Mouse (Mus musculus) ES-Bruce4 (cell line): Measurements from ENCODE around the gene Slc13a3. TPM values are rescaled to one million over a fixed set of nuclear protein-coding genes. Genes with fewer than 3 reads are reported as not detected.

Source experiments
- H3K27ac ChIP-seq: 2 replicates; pipeline ENCODE4 v1.5.1; 2012; ENCODE audit warnings: low read length, inconsistent platforms; ENCODE audit not compliant: insufficient read depth
- H3K27me3 ChIP-seq: 2 replicates; pipeline ENCODE4 v1.6.1; 2012; ENCODE audit warnings: mild to moderate bottlenecking, low read length, inconsistent platforms; ENCODE audit not compliant: control insufficient read depth, poor library complexity, insufficient read depth, severe bottlenecking
- H3K36me3 ChIP-seq: 2 replicates; pipeline ENCODE4 v1.6.1; 2012; ENCODE audit warnings: inconsistent platforms, mild to moderate bottlenecking, low read length, moderate library complexity; ENCODE audit not compliant: control insufficient read depth, poor library complexity, insufficient read depth, severe bottlenecking
- H3K4me1 ChIP-seq: one replicate; pipeline ENCODE4 v1.8.1; 2011; ENCODE audit warnings: low read length; ENCODE audit not compliant: control insufficient read depth, insufficient read depth
- H3K4me3 ChIP-seq: 2 replicates; pipeline ENCODE4 v1.5.1; 2011; ENCODE audit warnings: low read depth, mild to moderate bottlenecking, low read length
- H3K9ac ChIP-seq: 2 replicates; pipeline ENCODE4 v1.6.1; 2012; ENCODE audit warnings: low read depth, mild to moderate bottlenecking, inconsistent platforms; ENCODE audit not compliant: poor library complexity, severe bottlenecking
- H3K9me3 ChIP-seq: replicated peaks from 2 replicates; pipeline ENCODE4 v1.6.1; 2012; ENCODE audit warnings: mild to moderate bottlenecking, low read length, inconsistent platforms; ENCODE audit not compliant: control insufficient read depth, poor library complexity, insufficient read depth, severe bottlenecking
- CTCF ChIP-seq: IDR thresholded peaks from one replicate; pipeline ENCODE4 v1.8.1; 2011; ENCODE audit warnings: low read depth, low read length
- EP300 ChIP-seq: IDR thresholded peaks from 2 replicates; pipeline ENCODE4 v1.6.1; 2011; ENCODE audit warnings: low read depth, low read length; ENCODE audit not compliant: insufficient read depth
- POLR2A ChIP-seq: IDR thresholded peaks from one replicate; pipeline ENCODE4 v1.8.1; 2011; ENCODE audit warnings: low read length; ENCODE audit not compliant: insufficient read depth
- polyA plus RNA-seq: library from polyadenylated mRNA; stranded (reverse); fragments of >200 nt; gene quantifications from 2 replicates; pipeline ENCODE4 v1.2.4, GENCODE M21; 2011; ENCODE audit warnings: low read depth; ENCODE audit not compliant: missing spikeins, insufficient read depth, insufficient read length

Gene Slc13a3
- polyA plus RNA-seq, 1 experiment: not detected

DNA sequence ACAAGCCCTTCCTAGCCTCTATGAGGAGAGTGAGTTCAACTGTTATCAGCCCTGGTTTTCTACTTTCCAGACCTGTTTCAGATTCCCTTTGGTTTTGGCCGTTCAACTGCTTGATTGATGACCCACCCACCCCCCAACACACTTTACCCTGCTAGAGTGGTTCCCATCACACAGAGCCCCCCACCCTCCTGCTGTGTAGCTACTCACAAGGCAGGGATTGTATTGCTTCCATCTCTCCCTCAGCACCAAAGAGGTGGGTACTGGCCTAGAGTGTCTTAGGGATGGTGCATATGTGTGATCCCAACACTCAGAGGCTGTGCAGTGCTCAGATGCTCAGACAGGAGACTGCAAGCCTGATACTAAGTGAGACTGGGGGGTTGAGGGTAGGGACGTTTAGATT, 21.5 kb upstream of the Slc13a3 start:
- Histone ChIP-seq H3K9me3 (no peaks in the 10 kb centered on the region), H3K36me3 (peaks cover 12% of the 10 kb centered on the region), H3K9ac (no peak overlapping the region), H3K4me3 (no peak overlapping the region), H3K27me3 (no peaks in the 10 kb centered on the region), H3K4me1 (no peaks in the 10 kb centered on the region), H3K27ac (no peak overlapping the region)
- TF ChIP-seq EP300 (no peak), CTCF (no peak), POLR2A (no peak)

GRCm38 (mm10) chr2:165493587-165494210, 20.7 kb upstream of the Slc13a3 start:
- TF ChIP-seq EP300 (no peak), CTCF (no peak), POLR2A (no peak)
- peaks cover 14% of the 10 kb centered on the region for H3K36me3 ChIP-seq
- H3K27ac ChIP-seq: no peak overlapping the region
- no peaks in the 10 kb centered on the region for H3K4me1 ChIP-seq
- peak overlapping the region; percentile 66 for H3K4me3 ChIP-seq
- H3K27me3 ChIP-seq: no peaks in the 10 kb centered on the region
- peak overlapping the region; percentile 80 for H3K9ac ChIP-seq
- H3K9me3 ChIP-seq: no peaks in the 10 kb centered on the region

DNA sequence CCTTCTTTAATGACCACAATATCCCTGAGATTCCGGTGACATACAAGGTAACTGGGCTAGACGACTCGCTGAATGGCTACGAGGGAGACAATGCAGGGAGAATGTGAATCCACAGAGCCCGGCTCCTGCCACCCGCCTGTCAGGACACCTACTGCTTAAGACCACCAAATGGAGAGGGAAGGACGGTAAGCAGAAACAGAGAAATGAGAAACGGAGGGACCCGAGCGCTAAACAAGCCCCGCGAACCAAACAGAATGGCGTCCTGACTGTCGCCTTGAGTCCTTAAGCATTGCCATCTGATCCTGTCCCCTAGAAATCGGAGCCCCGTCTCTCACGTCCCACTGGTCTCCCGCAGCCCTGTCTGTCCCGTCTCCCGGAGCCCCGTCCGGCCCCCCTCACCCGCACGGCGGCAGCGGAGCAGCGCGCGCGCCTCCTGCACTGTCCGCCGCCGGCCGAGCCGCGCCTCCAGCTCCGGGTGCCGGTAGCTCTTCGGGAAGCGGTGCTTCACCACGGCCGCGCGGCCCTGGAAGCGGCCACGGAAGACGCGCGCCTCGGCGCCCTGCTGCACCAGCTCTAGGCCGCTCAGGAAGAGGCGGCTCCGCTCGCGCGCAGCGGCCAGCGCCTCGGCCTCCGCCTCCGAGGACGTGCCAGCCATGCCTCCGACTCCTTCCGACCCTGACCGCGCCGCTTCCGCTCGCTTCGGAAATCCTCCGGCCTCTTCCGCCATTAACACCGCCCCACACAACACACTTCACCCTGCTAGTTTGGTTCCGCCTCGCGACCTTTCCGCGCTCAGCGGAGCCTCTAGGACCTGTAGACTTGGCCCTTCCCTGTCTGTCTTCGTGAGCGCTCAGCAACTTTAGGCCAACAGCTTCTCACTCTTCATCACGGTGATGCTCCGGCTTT, 19.9 kb upstream of the Slc13a3 start, which contains the start of gene Trp53rka:
TSS of gene Trp53rka (minus strand) at position 677 of the 906 bp plus-strand sequence.
- Histone ChIP-seq H3K9ac (peak within 1 kb of the TSS; percentile 80), H3K27ac (no peak within 1 kb of the TSS), H3K9me3 (no peaks in the 10 kb centered on the region), H3K27me3 (no peaks in the 10 kb centered on the region), H3K36me3 (peaks cover 14% of the 10 kb centered on the region), H3K4me1 (no peaks in the 10 kb centered on the region), H3K4me3 (peak within 1 kb of the TSS; percentile 80)
- TF ChIP-seq CTCF: no peak
- TF ChIP-seq EP300: 0 out of 2 replicates have a peak, but pooled peaks have one; percentile 54
- TF ChIP-seq POLR2A: no peak

- peaks cover 14% of the 10 kb centered on the region for H3K36me3 ChIP-seq
- H3K4me1 ChIP-seq: no peaks in the 10 kb centered on the region
- H3K27ac ChIP-seq: no peak overlapping the region
- H3K9me3 ChIP-seq: no peaks in the 10 kb centered on the region
- TF ChIP-seq CTCF: peak; percentile 99
- TF ChIP-seq EP300: no peak
- H3K27me3 ChIP-seq: no peaks in the 10 kb centered on the region
- H3K9ac ChIP-seq: no peak overlapping the region
- H3K4me3 ChIP-seq: no peak overlapping the region
Measured at GRCm38 (mm10) chr2:165486881-165487535, 14.0 kb upstream of the Slc13a3 start.

- H3K9ac ChIP-seq: no peak overlapping the region
- H3K4me1 ChIP-seq: no peaks in the 10 kb centered on the region
- peaks cover 14% of the 10 kb centered on the region for H3K36me3 ChIP-seq
- no peaks in the 10 kb centered on the region for H3K9me3 ChIP-seq
- TF ChIP-seq EP300 (no peak), POLR2A (no peak), CTCF (no peak)
- no peaks in the 10 kb centered on the region for H3K27me3 ChIP-seq
- no peak overlapping the region for H3K27ac ChIP-seq
- H3K4me3 ChIP-seq: no peak overlapping the region
Measured at GRCm38 (mm10) chr2:165486401-165486800, 13.4 kb upstream of the Slc13a3 start.

- H3K9ac ChIP-seq: no peak overlapping the region
- H3K27ac ChIP-seq: no peak overlapping the region
- no peaks in the 10 kb centered on the region for H3K4me1 ChIP-seq
- H3K27me3 ChIP-seq: no peaks in the 10 kb centered on the region
- no peaks in the 10 kb centered on the region for H3K9me3 ChIP-seq
- no peak overlapping the region for H3K4me3 ChIP-seq
- H3K36me3 ChIP-seq: peaks cover 13% of the 10 kb centered on the region
- no peak for TF ChIP-seq CTCF
- no peak for TF ChIP-seq POLR2A
- TF ChIP-seq EP300: no peak
Measured at GRCm38 (mm10) chr2:165485826-165486225, 12.8 kb upstream of the Slc13a3 start.
